Mouse (Mus musculus): ENCODE measurements at regions not wholly inside any gene's neighbourhood (a gene's known extent, or its start where the extent isn't known, plus 50 kb on each side); places are given as distances from the start of the nearest gene placed in this dataset.

GRCm38 (mm10) chr3:66430187-66430586 lies 133.6 kb upstream of the Veph1 start:
- no peak for DNase-seq (ENCODE audit: low spot score in 2 of 2)

DNA sequence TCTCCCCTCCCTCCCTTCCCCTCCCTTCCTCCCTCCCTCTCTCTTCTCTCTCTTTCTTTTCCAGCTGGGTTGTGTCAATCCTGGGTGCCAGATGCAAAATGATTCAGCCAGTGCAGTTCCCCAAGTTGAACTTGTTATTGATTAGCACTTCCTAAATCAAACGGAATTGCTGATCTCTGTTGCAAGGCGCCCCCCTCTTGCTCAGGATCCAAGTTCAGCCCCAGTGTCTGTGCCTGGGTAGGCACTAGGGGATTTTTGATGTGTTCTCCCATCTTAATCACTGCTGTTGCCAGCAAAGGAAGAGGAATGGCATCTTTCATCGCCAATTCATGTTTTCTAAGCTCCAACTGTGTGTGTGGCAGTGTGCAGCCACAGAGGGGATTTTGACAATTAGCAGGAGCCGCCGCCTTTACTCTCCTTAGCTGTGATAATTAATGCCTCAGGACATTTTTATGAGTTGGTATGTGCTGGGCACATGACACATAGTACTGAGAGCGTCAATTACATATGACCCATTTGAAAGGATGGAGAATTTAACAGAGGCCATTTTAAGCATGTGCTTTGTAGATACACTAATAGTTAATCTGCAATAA lies 125.9 kb upstream of the Veph1 start:
- no peak for DNase-seq (ENCODE audit: low spot score in 2 of 2)

DNA sequence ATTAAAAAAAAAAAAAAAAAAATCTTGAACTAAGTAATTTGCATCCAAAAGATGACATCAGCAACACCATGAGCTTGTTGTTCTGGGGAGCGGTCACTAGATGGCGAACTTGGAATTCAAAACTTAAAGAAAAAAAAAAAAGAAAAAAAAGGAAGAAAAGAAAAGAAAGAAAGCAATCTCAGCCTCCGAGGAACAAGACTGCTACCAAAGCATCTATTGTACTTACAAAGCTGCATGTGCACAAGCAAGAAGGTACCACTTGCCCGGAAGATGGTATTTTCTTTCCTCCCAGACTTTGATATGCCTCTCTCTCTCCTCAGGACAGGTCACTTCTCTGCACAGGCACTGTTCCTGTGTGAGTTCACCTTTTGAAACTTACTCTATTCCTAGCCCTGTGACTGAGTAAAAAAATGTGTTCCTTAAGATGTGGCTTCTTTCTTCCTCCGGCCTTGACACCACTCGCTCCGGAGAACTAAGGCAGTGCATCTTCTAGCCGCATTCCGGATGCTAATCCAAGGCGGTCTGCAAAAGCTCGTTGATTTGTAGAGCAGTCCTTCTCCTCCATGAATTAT lies 114.2 kb upstream of the Veph1 start:
- no peak for DNase-seq (ENCODE audit: low spot score in 2 of 2)

GRCm38 (mm10) chr3:66408791-66409190 lies 112.2 kb upstream of the Veph1 start:
- no peak for DNase-seq (ENCODE audit: low spot score in 2 of 2)

- no peak for DNase-seq (ENCODE audit: low spot score in 2 of 2)
Measured at GRCm38 (mm10) chr3:66405645-66406044, 109.0 kb upstream of the Veph1 start.

GRCm38 (mm10) chr3:66403707-66404106 lies 107.1 kb upstream of the Veph1 start:
- no peak for DNase-seq (ENCODE audit: low spot score in 2 of 2)

DNA sequence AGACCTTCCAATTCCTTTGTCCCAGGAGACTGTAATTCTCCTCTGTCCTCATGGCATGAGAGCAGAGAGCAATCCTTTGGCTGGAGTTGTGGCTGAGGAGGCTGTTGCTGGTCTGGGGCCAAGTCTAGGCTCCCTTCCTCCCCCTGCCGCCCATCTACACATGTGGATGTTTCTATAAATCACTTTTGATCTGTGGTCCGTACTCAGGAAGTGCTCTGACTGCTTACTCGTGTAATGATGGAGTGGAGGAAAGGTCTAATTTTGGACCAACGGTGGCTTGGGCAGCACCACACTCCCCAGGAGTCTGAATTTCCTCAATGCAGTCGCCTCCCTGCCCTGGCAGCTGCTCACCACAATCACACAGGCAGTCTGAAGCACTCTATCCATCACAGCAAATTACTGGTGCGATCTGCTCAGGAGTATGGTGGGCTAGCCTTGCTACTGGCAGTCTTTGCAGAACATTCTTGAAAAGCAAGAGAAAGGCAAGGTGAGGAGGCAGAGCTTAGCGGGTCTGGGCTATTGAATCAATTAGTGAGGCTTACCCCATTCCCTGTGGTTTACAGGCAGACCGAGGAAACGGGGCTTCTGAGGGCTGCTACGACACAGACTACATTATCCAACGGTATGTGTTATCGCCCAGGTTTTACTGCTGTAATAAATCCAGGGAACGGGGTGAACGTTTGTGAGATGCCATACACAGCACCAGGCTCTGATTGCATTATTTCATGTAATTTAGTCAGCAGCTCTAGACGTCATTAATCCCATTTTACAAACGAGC lies 104.3 kb upstream of the Veph1 start:
- peak in 1 of 2 experiments; percentile 7 for DNase-seq (ENCODE audit: low spot score in 2 of 2)

GRCm38 (mm10) chr3:66398214-66399150 lies 101.8 kb upstream of the Veph1 start:
- DNase-seq (ENCODE audit: low spot score in 2 of 2) = no peak

DNA sequence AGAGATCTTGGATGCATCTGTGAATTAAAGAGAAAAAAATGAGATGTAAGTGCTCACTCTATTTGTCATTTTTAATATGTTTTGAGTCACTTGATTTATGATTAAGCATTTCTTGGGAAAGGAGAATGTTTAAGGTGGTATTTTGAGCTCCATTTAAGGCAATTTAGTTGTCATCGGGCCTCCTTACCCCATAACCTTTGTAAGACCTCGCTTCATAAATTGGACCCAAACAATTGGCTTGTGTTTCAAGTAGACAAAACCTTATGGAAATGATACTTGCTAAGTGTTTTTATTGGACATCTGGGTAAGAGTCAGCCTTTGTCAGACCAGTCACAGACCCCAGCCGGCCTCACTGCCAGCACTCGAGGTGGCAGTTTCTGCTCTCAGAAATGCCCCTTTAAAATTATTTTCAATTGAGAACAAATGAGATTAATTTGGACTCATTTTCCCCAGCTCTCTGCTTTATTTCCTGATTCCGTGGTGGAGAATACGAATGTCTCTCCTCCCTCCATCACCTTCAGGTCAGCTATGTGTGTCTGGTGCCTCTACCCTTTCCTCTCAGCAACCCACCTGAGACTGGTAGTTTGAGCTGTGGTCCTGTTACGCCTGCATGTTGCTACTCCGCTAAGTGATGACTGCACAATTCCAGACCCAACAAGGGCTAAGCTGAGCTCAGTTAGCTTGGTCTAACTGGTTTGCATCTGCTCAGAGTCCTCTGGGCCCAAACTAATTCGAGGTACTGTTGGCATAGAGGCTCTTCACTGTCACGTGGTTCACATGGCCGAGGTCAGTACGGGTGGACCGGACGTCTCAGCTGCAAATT lies 78.7 kb upstream of the Veph1 start:
- no peak for DNase-seq (ENCODE audit: low spot score in 2 of 2)

DNA sequence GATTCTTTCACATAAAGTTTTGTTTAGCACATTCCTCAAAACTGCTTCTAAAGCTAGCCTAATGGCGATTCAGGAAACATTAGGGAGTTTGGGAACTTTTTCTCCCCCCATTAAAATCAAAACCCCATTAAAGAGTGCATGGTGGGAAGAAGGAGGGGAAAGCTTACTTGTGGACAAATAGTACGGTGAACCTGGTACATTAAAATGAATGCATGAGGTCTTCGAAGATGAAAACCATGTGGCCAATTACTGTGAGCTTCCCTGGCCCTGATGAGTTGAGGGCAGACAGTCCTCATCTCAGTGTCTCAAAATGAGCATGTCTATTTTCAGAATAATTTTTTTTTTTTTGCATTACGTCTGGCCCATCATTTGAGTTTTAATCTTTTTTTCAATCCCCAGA lies 78.0 kb upstream of the Veph1 start:
- DNase-seq (ENCODE audit: low spot score in 2 of 2) = no peak

- DNase-seq (ENCODE audit: low spot score in 2 of 2) = no peak
Measured at GRCm38 (mm10) chr3:66373807-66374575, 77.4 kb upstream of the Veph1 start.

Data from urinary bladder, postnatal 36 days (tissue).